Mouse (Mus musculus) limb, embryonic 14.5 days (tissue): ENCODE measurements at regions not wholly inside any gene's neighbourhood (a gene's known extent, or its start where the extent isn't known, plus 50 kb on each side); places are given as distances from the start of the nearest gene placed in this dataset.

Source experiments
- ATAC-seq: fragments of 200-750 bp; cut with Nextera tagmentation; 2 replicates; pipeline ENCODE4 v1.8.0; 2017; ENCODE audit warnings: low read depth, moderate number of reproducible peaks, moderate TSS enrichment; ENCODE audit not compliant: low FRiP score
- DNase-seq: peaks from one replicate; pipeline ENCODE4 v3.0.0-alpha.2; 2015; ENCODE audit warnings: low spot score
- H3K27ac ChIP-seq: fragments of 300-500 bp; sonication (generic); replicated peaks from 2 replicates; pipeline ENCODE4 v1.5.1; 2014; ENCODE audit warnings: low read depth, mild to moderate bottlenecking, low read length, moderate library complexity, mixed read lengths
- H3K27me3 ChIP-seq: fragments of 300-500 bp; sonication (generic); 2 replicates; pipeline ENCODE4 v1.6.1; 2014; ENCODE audit warnings: low read length, mixed read lengths; ENCODE audit not compliant: control insufficient read depth, insufficient read depth
- H3K36me3 ChIP-seq: fragments of 300-500 bp; sonication (generic); 2 replicates; pipeline ENCODE4 v1.6.1; 2014; ENCODE audit warnings: mild to moderate bottlenecking, low read length, moderate library complexity, mixed read lengths; ENCODE audit not compliant: control insufficient read depth, insufficient read depth
- H3K4me1 ChIP-seq: fragments of 300-500 bp; sonication (generic); 2 replicates; pipeline ENCODE4 v1.6.1; 2014; ENCODE audit warnings: antibody characterized with exemption, low read length, mixed read lengths; ENCODE audit not compliant: control insufficient read depth, insufficient read depth
- H3K4me2 ChIP-seq: fragments of 300-500 bp; sonication (generic); replicated peaks from 2 replicates; pipeline ENCODE4 v1.6.1; 2014; ENCODE audit warnings: low read depth, mild to moderate bottlenecking, low read length, moderate library complexity; ENCODE audit not compliant: severe bottlenecking
- H3K4me3 ChIP-seq: fragments of 300-500 bp; sonication (generic); replicated peaks from 2 replicates; pipeline ENCODE4 v1.5.1; 2014; ENCODE audit warnings: low read length
- H3K9ac ChIP-seq: fragments of 300-500 bp; sonication (generic); 2 replicates; pipeline ENCODE4 v1.6.1; 2014; ENCODE audit warnings: mild to moderate bottlenecking, low read depth, low read length, moderate library complexity; ENCODE audit not compliant: severe bottlenecking
- H3K9me3 ChIP-seq: fragments of 300-500 bp; sonication (generic); 2 replicates; pipeline ENCODE4 v1.6.1; 2016; ENCODE audit warnings: low read length; ENCODE audit not compliant: control insufficient read depth
- POLR2A ChIP-seq: fragments of 200-500 bp; IDR thresholded peaks from 2 replicates; pipeline ENCODE4 v1.8.0; 2012; ENCODE audit warnings: inconsistent platforms, mild to moderate bottlenecking, moderate library complexity, borderline replicate concordance; ENCODE audit not compliant: insufficient read depth, insufficient read length; ENCODE audit errors: extremely low read depth
- WGBS: fragments of 180-500 bp; shearing (Covaris S2); extraction: QIAGEN DNeasy Blood & Tissue Kit; methylation state at CpG from one replicate; pipeline ENCODE4 v1.1.7; 2014; 5-methylcytosine and 5-hydroxymethylcytosine counted together

- Histone ChIP-seq H3K9ac (no peak overlapping the region), H3K36me3 (no peaks in the 10 kb centered on the region), H3K27me3 (no peaks in the 10 kb centered on the region), H3K27ac (no peak overlapping the region), H3K4me2 (no peak overlapping the region), H3K4me3 (no peak overlapping the region), H3K4me1 (no peaks in the 10 kb centered on the region), H3K9me3 (no peaks in the 10 kb centered on the region)
- DNase-seq (no peak), ATAC-seq (no peak)
- WGBS, result 88% methylated on average over 4 of the region's 4 CpGs
- no peak for TF ChIP-seq POLR2A
Observed at GRCm38 (mm10) chr1:77027656-77028055, 487.2 kb downstream of the Epha4 start.

GRCm38 (mm10) chr1:77028216-77028615 is 486.7 kb downstream of the Epha4 start:
- Histone ChIP-seq H3K4me2 (no peak overlapping the region), H3K4me3 (no peak overlapping the region), H3K9me3 (no peaks in the 10 kb centered on the region), H3K27me3 (no peaks in the 10 kb centered on the region), H3K9ac (no peak overlapping the region), H3K4me1 (no peaks in the 10 kb centered on the region), H3K27ac (no peak overlapping the region), H3K36me3 (no peaks in the 10 kb centered on the region)
- no peak for TF ChIP-seq POLR2A
- 76% methylated on average over 6 of the region's 6 CpGs for whole genome bisulfite sequencing
- ATAC-seq, result no peak
- DNase-seq, result no peak

GRCm38 (mm10) chr1:77029091-77029490 is 485.8 kb downstream of the Epha4 start:
- no peak overlapping the region for H3K4me2 ChIP-seq
- H3K4me3 ChIP-seq, result no peak overlapping the region
- DNase-seq (no peak), ATAC-seq (no peak)
- H3K9me3 ChIP-seq, result no peaks in the 10 kb centered on the region
- no peaks in the 10 kb centered on the region for H3K27me3 ChIP-seq
- H3K36me3 ChIP-seq, result no peaks in the 10 kb centered on the region
- no peaks in the 10 kb centered on the region for H3K4me1 ChIP-seq
- H3K9ac ChIP-seq, result no peak overlapping the region
- 76% methylated on average over 6 of the region's 6 CpGs for WGBS
- TF ChIP-seq POLR2A, result no peak
- H3K27ac ChIP-seq, result no peak overlapping the region

- Histone ChIP-seq H3K9ac (no peak overlapping the region), H3K36me3 (no peaks in the 10 kb centered on the region), H3K27me3 (no peaks in the 10 kb centered on the region), H3K4me1 (peaks cover 3% of the 10 kb centered on the region), H3K4me2 (no peak overlapping the region), H3K27ac (no peak overlapping the region), H3K4me3 (no peak overlapping the region), H3K9me3 (peaks cover 5% of the 10 kb centered on the region; the same call in 1 of the 2 replicates)
- DNase-seq (no peak), ATAC-seq (no peak)
- TF ChIP-seq POLR2A, result no peak
- WGBS, result 54% methylated on average over 14 of the region's 14 CpGs
Observed at GRCm38 (mm10) chr1:77043749-77044564, 470.9 kb downstream of the Epha4 start.

GRCm38 (mm10) chr1:77048720-77049406 is 466.0 kb downstream of the Epha4 start:
- H3K4me1 ChIP-seq, result 0 out of 2 replicates have a peak, but pooled peaks cover 3% of the 10 kb centered on the region
- 89% methylated on average over 7 of the region's 7 CpGs for WGBS
- H3K4me3 ChIP-seq, result no peak overlapping the region
- no peak for TF ChIP-seq POLR2A
- no peak overlapping the region for H3K4me2 ChIP-seq
- no peak for ATAC-seq
- H3K9me3 ChIP-seq, result no peaks in the 10 kb centered on the region
- no peaks in the 10 kb centered on the region for H3K27me3 ChIP-seq
- H3K36me3 ChIP-seq, result no peaks in the 10 kb centered on the region
- no peak overlapping the region for H3K9ac ChIP-seq
- no peak overlapping the region for H3K27ac ChIP-seq
- no peak for DNase-seq
